Mouse (Mus musculus) embryonic fibroblast, embryonic 13.5 days (primary cell): ENCODE measurements around the gene Crygn.
A peak's percentile ranks its signal among the peaks of the same experiment; 100 is the strongest.

ENCODE experiments used
- CTCF ChIP-seq: IDR thresholded peaks from 2 replicates; pipeline ENCODE4 v1.5.1; 2011; ENCODE audit warnings: mild to moderate bottlenecking, control low read depth, low read length, moderate library complexity, borderline replicate concordance; ENCODE audit not compliant: insufficient read depth
- POLR2A ChIP-seq: IDR thresholded peaks from 2 replicates; pipeline ENCODE4 v1.6.1; 2011; ENCODE audit warnings: low read depth, mild to moderate bottlenecking, control low read depth, low read length, moderate library complexity

- TF ChIP-seq POLR2A (peak; percentile 65), CTCF (peak; percentile 75)
Measured at GRCm38 (mm10) chr5:24750321-24751304, 7.2 kb downstream of the Crygn start.
